Mouse (Mus musculus) granulocyte monocyte progenitor cell, adult 5-6 weeks (primary cell): ENCODE measurements around the gene Krba1. TPM values are rescaled to one million over a fixed set of nuclear protein-coding genes. Genes with fewer than 3 reads are reported as not detected.

Experiments
- ATAC-seq: replicated peaks from 2 replicates; pipeline ENCODE4 v1.8.0; 2016; ENCODE audit warnings: mild to moderate bottlenecking, moderate TSS enrichment, inconsistent platforms; ENCODE audit not compliant: poor library complexity, severe bottlenecking
- total RNA-seq, 2 experiments: library from RNA; stranded (forward) in 1 of 2; stranded (reverse) in 1 of 2; fragments of 200-712, 200-1000 nt in 1 of 2; fragments of >200 nt in 1 of 2; fragmentation: Nextera tagmentation in 1 of 2; gene quantifications; 2 replicates each; pipeline ENCODE4 v1.2.3; 2014 to 2017

Gene Krba1
- total RNA-seq, 2 experiments from 2014 or later, result 0.98 to 6.7 TPM

DNA sequence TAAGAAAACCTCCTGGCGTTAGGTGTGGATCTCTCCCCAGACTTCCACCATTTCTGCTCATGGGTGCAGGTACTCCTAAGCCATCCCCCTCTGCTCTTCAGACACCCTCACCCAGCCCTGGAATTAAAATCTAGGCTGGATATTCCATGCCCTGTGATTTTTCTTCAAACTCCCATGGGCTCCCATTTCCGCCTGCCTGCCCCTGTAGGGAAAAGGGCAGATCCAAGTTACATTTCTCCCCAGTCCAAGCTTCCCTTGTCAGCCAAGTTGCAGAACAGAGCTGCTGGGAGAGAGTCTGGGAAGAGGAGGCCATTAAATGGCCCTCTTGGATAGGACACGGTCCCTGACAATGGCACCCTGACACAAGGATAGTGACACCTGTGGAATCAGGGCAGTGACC lies 50.9 kb downstream of the Krba1 start:
- no peak for ATAC-seq

DNA sequence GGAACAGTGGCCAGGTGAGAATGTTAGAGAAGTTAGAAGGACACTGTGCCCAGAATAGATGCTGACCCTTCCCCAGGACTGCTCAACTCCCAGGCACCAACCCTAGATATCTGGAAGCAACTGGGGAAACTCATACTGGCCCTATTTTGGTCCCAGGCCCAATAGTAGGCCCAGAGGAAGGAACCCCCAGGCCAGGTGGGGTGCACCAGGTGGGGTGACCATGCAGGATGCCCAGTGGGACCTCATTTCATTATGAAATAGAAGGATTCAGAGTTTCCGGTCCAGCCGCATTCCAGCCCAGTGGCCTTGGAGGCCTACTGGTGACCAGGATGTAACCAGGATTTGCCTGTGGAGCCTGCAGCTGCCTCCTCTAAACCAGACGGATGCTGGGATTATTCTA lies 51.5 kb downstream of the Krba1 start:
- no peak for ATAC-seq

DNA sequence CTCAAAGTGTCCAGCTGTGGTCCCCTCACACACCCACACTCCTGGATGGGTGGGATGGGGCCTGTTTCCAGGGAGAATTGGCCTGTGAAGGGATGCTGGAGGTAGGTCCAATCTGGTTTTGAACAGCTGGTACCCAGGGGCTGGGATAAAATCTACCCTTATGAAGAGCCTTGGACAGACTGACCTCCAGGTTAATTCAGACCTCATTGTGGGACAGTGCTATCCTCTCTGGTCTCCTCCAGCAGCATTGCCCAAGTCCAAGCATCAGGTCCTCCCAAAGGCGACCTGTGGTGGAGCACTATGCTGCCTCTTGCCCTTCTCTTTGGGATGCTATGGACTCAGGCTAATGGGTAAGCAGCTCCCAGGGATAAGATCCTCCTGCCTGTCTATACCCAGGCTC lies 52.5 kb downstream of the Krba1 start, which contains the start of gene Sspo:
Sspo (plus strand) TSS at position 301 of the 400 bp plus-strand sequence.
- no peak for ATAC-seq

DNA sequence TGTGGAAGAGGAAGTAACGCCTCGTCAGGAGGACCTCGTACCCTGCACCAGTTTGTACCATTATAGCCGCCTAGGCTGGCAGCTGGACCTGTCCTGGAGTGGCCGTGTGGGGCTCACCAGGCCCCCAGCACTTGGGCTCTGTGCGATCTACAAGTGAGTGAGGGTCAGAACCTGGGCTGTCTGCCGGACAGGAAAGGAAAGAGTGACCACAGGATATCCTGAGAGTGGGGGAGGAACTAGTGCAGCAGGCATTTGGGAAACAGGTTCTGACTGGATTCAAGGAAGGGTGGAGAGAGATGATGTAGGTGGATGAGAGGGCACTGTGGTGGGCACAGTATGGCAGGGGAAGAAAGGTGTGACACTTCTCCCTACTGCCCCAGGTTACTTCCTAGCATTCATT lies 53.1 kb downstream of the Krba1 start:
- ATAC-seq, result no peak

DNA sequence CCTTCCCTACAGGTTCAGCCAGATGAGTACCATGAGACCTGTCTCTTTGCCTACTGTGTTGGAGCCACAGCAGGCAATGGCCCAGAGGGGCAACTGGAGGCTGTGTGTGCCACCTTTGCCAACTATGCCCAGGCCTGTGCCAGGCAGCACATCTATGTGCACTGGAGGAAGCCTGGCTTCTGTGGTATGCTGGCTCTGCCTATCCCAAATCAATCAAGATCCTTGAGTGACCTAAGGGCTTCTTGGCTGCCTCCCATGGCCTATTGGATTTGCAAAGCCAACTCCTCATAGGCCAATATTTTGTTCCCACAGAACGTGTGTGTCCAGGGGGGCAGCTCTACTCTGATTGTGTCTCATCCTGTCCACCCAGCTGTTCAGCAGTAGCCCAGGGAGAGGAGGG lies 56.8 kb downstream of the Krba1 start:
- no peak for ATAC-seq

DNA sequence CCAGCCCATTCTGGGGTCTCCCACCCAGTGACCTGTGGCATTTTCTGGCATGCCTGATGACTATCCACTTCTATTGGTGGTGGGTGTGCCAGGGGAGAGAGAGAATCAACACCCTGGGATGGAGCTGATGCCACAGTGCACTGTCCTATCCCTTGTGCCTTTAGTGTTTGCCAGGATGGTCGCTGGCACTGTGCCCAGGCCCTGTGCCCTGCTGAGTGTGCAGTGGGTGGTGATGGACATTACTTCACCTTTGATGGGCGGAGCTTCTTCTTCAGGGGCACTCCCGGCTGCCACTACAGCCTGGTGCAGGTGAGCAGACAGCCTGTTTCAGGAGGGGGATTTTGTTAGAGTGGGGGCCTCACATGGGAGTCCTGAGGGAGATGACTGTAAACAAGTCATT lies 57.4 kb downstream of the Krba1 start:
- ATAC-seq, result no peak

DNA sequence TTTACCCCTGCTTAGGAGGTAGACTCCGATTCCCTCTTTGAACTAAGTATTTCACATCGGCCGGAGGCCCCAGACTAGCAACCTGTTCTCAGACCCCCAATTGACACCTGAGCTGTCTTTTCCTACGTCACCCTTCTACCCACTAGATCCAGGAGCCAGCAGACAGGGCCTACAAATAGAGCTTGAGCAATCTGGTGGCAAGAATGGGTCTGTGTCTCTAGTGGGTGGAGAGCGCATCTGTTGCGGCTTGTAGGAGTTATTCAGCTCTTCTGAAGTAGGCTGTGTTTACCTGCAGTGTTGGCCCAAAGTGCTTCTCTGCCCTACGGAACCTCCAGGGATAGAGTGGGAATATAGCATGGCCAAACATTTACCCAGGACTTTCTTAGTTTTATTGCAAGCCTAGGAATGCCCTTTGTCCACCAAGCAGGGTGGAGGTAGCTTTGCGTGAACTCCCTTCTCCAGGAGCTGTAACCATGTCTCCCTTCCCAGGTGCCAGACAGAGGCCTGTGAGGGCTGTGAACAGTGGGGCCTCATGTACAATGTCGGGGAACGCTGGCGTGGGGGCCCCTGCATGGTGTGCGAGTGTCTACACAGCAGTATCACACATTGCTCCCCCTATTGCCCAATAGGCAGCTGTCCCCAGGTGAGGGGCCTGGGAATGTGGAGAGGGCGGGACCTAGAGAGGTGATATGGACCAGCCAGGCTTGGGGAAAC lies 69.7 kb downstream of the Krba1 start:
- ATAC-seq, result no peak

DNA sequence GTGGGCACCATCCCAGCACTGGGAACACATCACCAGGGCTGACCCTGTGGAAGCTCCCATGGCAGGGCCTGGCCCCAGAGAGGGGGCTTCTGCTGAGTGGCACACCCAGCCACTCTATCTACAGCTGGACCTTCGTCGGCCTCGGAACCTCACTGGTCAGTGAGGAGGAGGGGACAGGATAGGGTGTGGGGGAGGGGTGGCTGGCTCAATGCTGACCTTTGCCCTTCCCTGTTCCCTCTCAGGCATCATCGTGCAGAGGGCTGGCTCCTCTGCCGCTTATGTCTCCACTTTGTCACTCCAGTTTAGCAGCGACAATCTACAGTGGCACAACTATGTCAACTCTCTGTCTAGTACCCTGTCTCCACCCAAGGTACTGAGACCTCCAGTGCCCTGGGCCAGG lies 71.3 kb downstream of the Krba1 start:
- ATAC-seq, result no peak

DNA sequence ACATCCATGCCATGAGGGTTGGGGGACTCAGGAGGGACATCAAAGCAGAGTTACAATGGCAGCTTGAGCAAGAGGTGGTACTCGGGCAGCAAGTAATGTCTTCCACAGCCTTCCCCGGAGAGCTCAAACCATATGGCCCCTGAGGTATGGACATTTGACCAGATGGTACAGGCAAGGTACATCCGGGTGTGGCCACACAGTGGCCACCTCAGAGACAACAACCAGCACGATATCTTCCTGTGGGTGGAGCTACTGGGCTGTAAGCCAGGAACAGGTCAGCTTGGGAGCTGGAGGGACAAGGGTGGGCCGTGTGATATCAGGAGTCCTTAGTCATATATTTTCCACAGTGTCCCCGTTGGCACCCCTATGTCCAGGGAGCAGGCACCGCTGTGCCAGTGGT lies 72.1 kb downstream of the Krba1 start:
- no peak for ATAC-seq

Other genes starting within 250 kb of the Krba1 start
- 3.0 and 6.3 TPM in 2 replicates for gene Zfp467, start 50.2 kb downstream of the Krba1 start, total RNA-seq (2014; fragmentation: Nextera tagmentation)
- gene Zfp467, start 50.2 kb downstream of the Krba1 start, total RNA-seq (2017), result 0.57 and 3.1 TPM in 2 replicates
- gene Sspo, start 52.6 kb downstream of the Krba1 start, total RNA-seq (2014; fragmentation: Nextera tagmentation), result not detected in 2 replicates
- gene Sspo, start 52.6 kb downstream of the Krba1 start, total RNA-seq (2017), result not detected in 2 replicates
- not detected in 2 replicates for gene Atp6v0e2, start 142.0 kb downstream of the Krba1 start, total RNA-seq (2014; fragmentation: Nextera tagmentation)
- not detected in 2 replicates for gene Atp6v0e2, start 142.0 kb downstream of the Krba1 start, total RNA-seq (2017)
- gene Lrrc61, start 159.2 kb downstream of the Krba1 start, total RNA-seq (2014; fragmentation: Nextera tagmentation), result 11.3 and 12.5 TPM in 2 replicates
- 5.4 and 7.3 TPM in 2 replicates for gene Lrrc61, start 159.2 kb downstream of the Krba1 start, total RNA-seq (2017)
- gene Rarres2, start 177.2 kb downstream of the Krba1 start, total RNA-seq (2014; fragmentation: Nextera tagmentation), result not detected in 2 replicates
- gene Rarres2, start 177.2 kb downstream of the Krba1 start, total RNA-seq (2017), result not detected in 2 replicates
- not detected in 2 replicates for gene Gm45021, start 194.0 kb downstream of the Krba1 start, total RNA-seq (2014; fragmentation: Nextera tagmentation)
- not detected in 2 replicates for gene Gm45021, start 194.0 kb downstream of the Krba1 start, total RNA-seq (2017)
- gene Repin1, start 198.3 kb downstream of the Krba1 start, total RNA-seq (2014; fragmentation: Nextera tagmentation), result 15.2 and 18.8 TPM in 2 replicates
- gene Repin1, start 198.3 kb downstream of the Krba1 start, total RNA-seq (2017), result 10.6 and 12.0 TPM in 2 replicates
- not detected in 2 replicates for gene Gm44965, start 198.4 kb downstream of the Krba1 start, total RNA-seq (2014; fragmentation: Nextera tagmentation)
- not detected in 2 replicates for gene Gm44965, start 198.4 kb downstream of the Krba1 start, total RNA-seq (2017)
- gene Zfp775, start 206.5 kb downstream of the Krba1 start, total RNA-seq (2014; fragmentation: Nextera tagmentation), result 2.2 TPM in 1 of 2 replicates, not detected in the other
- gene Zfp775, start 206.5 kb downstream of the Krba1 start, total RNA-seq (2017), result 0.99 and 1.7 TPM in 2 replicates
- gene AI854703, start 231.2 kb downstream of the Krba1 start, total RNA-seq (2014; fragmentation: Nextera tagmentation), result 1.3 TPM in 1 of 2 replicates, not detected in the other
- 0.05 and 0.13 TPM in 2 replicates for gene AI854703, start 231.2 kb downstream of the Krba1 start, total RNA-seq (2017)